Mouse (Mus musculus): ENCODE data around the gene Fam120c. TPM values are rescaled to one million over a fixed set of nuclear protein-coding genes. Genes with fewer than 3 reads are reported as not detected.

Fam120c gene
- polyA plus RNA-seq, 1 experiment from 2014 or later = 3.7 TPM

Other genes starting within 250 kb of the Fam120c start
- gene Tsr2, start 247.6 kb upstream of the Fam120c start, polyA plus RNA-seq (2015; fragmentation: Nextera tagmentation; extraction: Ambion mirVana) = 35.9 and 42.4 TPM in 2 replicates
- 3.9 and 4.2 TPM in 2 replicates for gene Wnk3, start 146.1 kb upstream of the Fam120c start, polyA plus RNA-seq (2015; fragmentation: Nextera tagmentation; extraction: Ambion mirVana)
- gene Phf8, start 176.5 kb downstream of the Fam120c start, polyA plus RNA-seq (2015; fragmentation: Nextera tagmentation; extraction: Ambion mirVana) = 18.5 and 19.4 TPM in 2 replicates